ENCODE assay signal across 8 mouse cellular contexts in genomic region chr4:135945706-135946105, GRCm38 (mm10). TPM values are rescaled to one million over a fixed set of nuclear protein-coding genes. Genes with fewer than 3 reads are reported as not detected.
DNase-seq lines count a peak whose midpoint lies in the region; ATAC-seq and TF ChIP-seq lines count a peak whose summit lies in the region.

No protein-coding gene starts in this region.

- peak overlapping the region; percentile 84 for H3K4me2 ChIP-seq in kidney, embryonic 16.5 days (replicated peaks; ENCODE audit: low read depth, low read length)
- H3K4me2 ChIP-seq in embryonic facial prominence, embryonic 12.5 days (replicated peaks): peak overlapping the region; percentile 90
- H3K4me2 ChIP-seq in intestine, postnatal 0 days (replicated peaks; ENCODE audit: low read depth): peak overlapping the region; percentile 89
- H3K4me2 ChIP-seq in myocyte (ENCODE audit: low read depth): peak overlapping the region; percentile 82

- peak overlapping the region; percentile 93 for H3K4me3 ChIP-seq in kidney, embryonic 16.5 days (ENCODE audit: low read length)
- H3K4me3 ChIP-seq in embryonic facial prominence, embryonic 12.5 days: peak overlapping the region; percentile 91
- peak overlapping the region; percentile 73 for H3K4me3 ChIP-seq in intestine, postnatal 0 days (ENCODE audit: low read depth, low read length)
- H3K4me3 ChIP-seq in myocyte: peak overlapping the region; percentile 91

- H3K9ac ChIP-seq in kidney, embryonic 16.5 days (replicated peaks; ENCODE audit: low read length): peak overlapping the region; percentile 85
- H3K9ac ChIP-seq in embryonic facial prominence, embryonic 12.5 days: no peak overlapping the region
- no peak overlapping the region for H3K9ac ChIP-seq in intestine, postnatal 0 days (ENCODE audit: low read depth, low read length)

- H3K27ac ChIP-seq in kidney, embryonic 16.5 days (ENCODE audit: low read length): peak overlapping the region; percentile 66
- peak overlapping the region; percentile 61 for H3K27ac ChIP-seq in embryonic facial prominence, embryonic 12.5 days
- peak overlapping the region; percentile 46; the same call in 1 of the 2 replicates for H3K27ac ChIP-seq in intestine, postnatal 0 days (ENCODE audit: low read depth, low read length)

- TF ChIP-seq POLR2A in myocyte (IDR thresholded peaks at IDR 0.05; ENCODE audit: insufficient read length, low read depth): no peak

- peaks cover 25% of the 10 kb centered on the region for H3K4me1 ChIP-seq in kidney, embryonic 16.5 days (ENCODE audit: insufficient read depth, low read length)
- H3K4me1 ChIP-seq in embryonic facial prominence, embryonic 12.5 days: peaks cover 6% of the 10 kb centered on the region; the same call in 1 of the 2 replicates
- H3K4me1 ChIP-seq in intestine, postnatal 0 days (replicated peaks; ENCODE audit: control insufficient read depth, insufficient read depth, low read length): 0 out of 2 replicates have a peak, but pooled peaks cover 6% of the 10 kb centered on the region

- 70% methylated on average over 10 of the region's 10 CpGs for WGBS in kidney, embryonic 16.5 days
- WGBS in embryonic facial prominence, embryonic 12.5 days: 75% methylated on average over 10 of the region's 10 CpGs
- WGBS in intestine, postnatal 0 days: 67% methylated on average over 10 of the region's 10 CpGs

- H3K27me3 ChIP-seq in kidney, embryonic 16.5 days (ENCODE audit: insufficient read depth, low read length): no peaks in the 10 kb centered on the region
- no peaks in the 10 kb centered on the region for H3K27me3 ChIP-seq in embryonic facial prominence, embryonic 12.5 days
- H3K27me3 ChIP-seq in intestine, postnatal 0 days (replicated peaks; ENCODE audit: control insufficient read depth, insufficient read depth, low read length): no peaks in the 10 kb centered on the region
- no peaks in the 10 kb centered on the region for H3K27me3 ChIP-seq in myocyte (ENCODE audit: control insufficient read depth, insufficient read depth, insufficient read length)

- DNase-seq in kidney, postnatal 14 days: no peak
- DNase-seq in embryo, embryonic 11 days: no peak
- no peak for DNase-seq in frontal cortex, postnatal 25 days (ENCODE audit: low spot score in 2 of 2)
- DNase-seq in frontal cortex, postnatal 10 days (ENCODE audit: low spot score in 2 of 2): no peak

- peaks cover 3% of the 10 kb centered on the region; the same call in 1 of the 2 replicates for H3K9me3 ChIP-seq in kidney, embryonic 16.5 days (ENCODE audit: low read length)
- no peaks in the 10 kb centered on the region for H3K9me3 ChIP-seq in embryonic facial prominence, embryonic 12.5 days
- no peaks in the 10 kb centered on the region for H3K9me3 ChIP-seq in intestine, postnatal 0 days (ENCODE audit: control insufficient read depth)

- peaks cover 18% of the 10 kb centered on the region for H3K79me2 ChIP-seq in myocyte (ENCODE audit: control insufficient read depth, insufficient read depth)

- TF ChIP-seq CTCF in intestine, postnatal 0 days (IDR thresholded peaks at IDR 0.05; ENCODE audit: low read depth): no peak

- ATAC-seq in kidney, embryonic 16.5 days (ENCODE audit: low FRiP score, low TSS enrichment): peak; percentile 28; the same call in 1 of the 2 replicates
- 0 out of 2 replicates have a peak, but pooled peaks have one; percentile 17 for ATAC-seq in embryonic facial prominence, embryonic 12.5 days (ENCODE audit: insufficient number of reproducible peaks, insufficient read depth, low FRiP score, low TSS enrichment)
- peak; percentile 7; the same call in 1 of the 2 replicates for ATAC-seq in intestine, postnatal 0 days

- no peak overlapping the region for H3ac ChIP-seq in myocyte (ENCODE audit: control insufficient read depth, insufficient read length)

- peaks cover 4% of the 10 kb centered on the region; the same call in 1 of the 2 replicates for H3K36me3 ChIP-seq in kidney, embryonic 16.5 days (ENCODE audit: insufficient read depth, low read length)
- peaks cover 12% of the 10 kb centered on the region for H3K36me3 ChIP-seq in embryonic facial prominence, embryonic 12.5 days
- H3K36me3 ChIP-seq in intestine, postnatal 0 days (ENCODE audit: control insufficient read depth, insufficient read depth): peaks cover 4% of the 10 kb centered on the region
- no peaks in the 10 kb centered on the region for H3K36me3 ChIP-seq in myocyte (ENCODE audit: control insufficient read depth, insufficient read depth)

TF ChIP-seq in myocyte, 11 proteins besides CTCF, POLR2A, EP300 and RAD21:
- no peak for TF ChIP-seq USF1 (IDR thresholded peaks at IDR 0.05; ENCODE audit: low read depth)
- TF ChIP-seq E2F4 (IDR thresholded peaks at IDR 0.05; ENCODE audit: insufficient read depth): no peak
- TF ChIP-seq MYOG (IDR thresholded peaks at IDR 0.05; ENCODE audit: control insufficient read depth in 1 of 3, insufficient read depth in 1 of 3, insufficient read length in 2 of 3, low read depth in 2 of 3): no peak
- TF ChIP-seq TCF3 (IDR thresholded peaks at IDR 0.05; ENCODE audit: insufficient read length, low read depth): no peak
- TF ChIP-seq REST (IDR thresholded peaks at IDR 0.05; ENCODE audit: insufficient read depth, insufficient read length): no peak
- TF ChIP-seq CEBPB (IDR thresholded peaks at IDR 0.05; ENCODE audit: insufficient read depth, poor library complexity, severe bottlenecking): no peak
- no peak for TF ChIP-seq SRF (IDR thresholded peaks at IDR 0.05; ENCODE audit: control insufficient read depth, insufficient read length, low read depth)
- TF ChIP-seq MYOD1 (IDR thresholded peaks at IDR 0.05; ENCODE audit: control insufficient read depth in 1 of 3, insufficient read length in 2 of 3, low read depth in 2 of 3): no peak
- TF ChIP-seq TCF12 (IDR thresholded peaks at IDR 0.05; ENCODE audit: insufficient read depth, poor library complexity, severe bottlenecking): no peak
- no peak for TF ChIP-seq POLR2AphosphoS2 (IDR thresholded peaks at IDR 0.05; ENCODE audit: insufficient read length, low read depth)
- no peak for TF ChIP-seq MAX (IDR thresholded peaks at IDR 0.05; ENCODE audit: low read depth)
TF ChIP-seq in myocyte: peak in this region for 0.

RNA-seq across cellular contexts. Expression of gene Hmgcl, which starts 0.5 kb away (rescaled TPM):
- polyA plus RNA-seq in kidney, embryonic 16.5 days (2015; fragmentation: Nextera tagmentation; extraction: Ambion mirVana): 86.5 and 93.2 TPM in 2 replicates
- polyA plus RNA-seq in embryonic facial prominence, embryonic 12.5 days (2016; fragmentation: Nextera tagmentation; extraction: Ambion mirVana): 76.3 and 81.5 TPM in 2 replicates
- 232 and 235 TPM in 2 replicates for polyA plus RNA-seq in intestine, postnatal 0 days (2015; fragmentation: Nextera tagmentation; extraction: Ambion mirVana)
- polyA plus RNA-seq in myocyte (2012; fragmentation: generic; extraction: Trizol): 44.1 TPM

RNA-seq across cellular contexts. Expression of gene Gale, which starts 17.8 kb away (rescaled TPM):
- polyA plus RNA-seq in kidney, embryonic 16.5 days (2015; fragmentation: Nextera tagmentation; extraction: Ambion mirVana): 40.6 and 40.7 TPM in 2 replicates
- 29.1 and 31.2 TPM in 2 replicates for polyA plus RNA-seq in embryonic facial prominence, embryonic 12.5 days (2016; fragmentation: Nextera tagmentation; extraction: Ambion mirVana)
- 99.5 and 131 TPM in 2 replicates for polyA plus RNA-seq in intestine, postnatal 0 days (2015; fragmentation: Nextera tagmentation; extraction: Ambion mirVana)
- 51.3 TPM for polyA plus RNA-seq in myocyte (2012; fragmentation: generic; extraction: Trizol)

RNA-seq across cellular contexts. Expression of gene Fuca1, which starts 25.2 kb away (rescaled TPM):
- polyA plus RNA-seq in kidney, embryonic 16.5 days (2015; fragmentation: Nextera tagmentation; extraction: Ambion mirVana): 89.1 and 89.4 TPM in 2 replicates
- polyA plus RNA-seq in embryonic facial prominence, embryonic 12.5 days (2016; fragmentation: Nextera tagmentation; extraction: Ambion mirVana): 51.6 and 59.7 TPM in 2 replicates
- 717 and 739 TPM in 2 replicates for polyA plus RNA-seq in intestine, postnatal 0 days (2015; fragmentation: Nextera tagmentation; extraction: Ambion mirVana)
- polyA plus RNA-seq in myocyte (2012; fragmentation: generic; extraction: Trizol): 29.8 TPM

RNA-seq across cellular contexts. Expression of gene Lypla2, which starts 26.7 kb away (rescaled TPM):
- polyA plus RNA-seq in kidney, embryonic 16.5 days (2015; fragmentation: Nextera tagmentation; extraction: Ambion mirVana): 143 and 147 TPM in 2 replicates
- polyA plus RNA-seq in embryonic facial prominence, embryonic 12.5 days (2016; fragmentation: Nextera tagmentation; extraction: Ambion mirVana): 124 and 126 TPM in 2 replicates
- 90.3 and 94.9 TPM in 2 replicates for polyA plus RNA-seq in intestine, postnatal 0 days (2015; fragmentation: Nextera tagmentation; extraction: Ambion mirVana)
- polyA plus RNA-seq in myocyte (2012; fragmentation: generic; extraction: Trizol): 60.9 TPM

RNA-seq across cellular contexts. Expression of gene Pithd1, which starts 41.4 kb away (rescaled TPM):
- polyA plus RNA-seq in kidney, embryonic 16.5 days (2015; fragmentation: Nextera tagmentation; extraction: Ambion mirVana): 46.8 and 48.7 TPM in 2 replicates
- polyA plus RNA-seq in embryonic facial prominence, embryonic 12.5 days (2016; fragmentation: Nextera tagmentation; extraction: Ambion mirVana): 64.4 and 65.2 TPM in 2 replicates
- polyA plus RNA-seq in intestine, postnatal 0 days (2015; fragmentation: Nextera tagmentation; extraction: Ambion mirVana): 56.7 and 57.7 TPM in 2 replicates
- polyA plus RNA-seq in myocyte (2012; fragmentation: generic; extraction: Trizol): 35.2 TPM
